Mouse (Mus musculus): ENCODE data around the gene Gpr156.

GRCm38 (mm10) chr16:37934932-37935331 lies 18.6 kb downstream of the Gpr156 start:
- no peak for TF ChIP-seq CTCF (IDR thresholded peaks at IDR 0.05; ENCODE audit: insufficient read depth, low read length)
- no peak for TF ChIP-seq POLR2A (IDR thresholded peaks at IDR 0.05; ENCODE audit: borderline replicate concordance, extremely low read depth, low read depth, low read length)
